Mouse (Mus musculus): ENCODE measurements around the gene Galnt16.

DNA sequence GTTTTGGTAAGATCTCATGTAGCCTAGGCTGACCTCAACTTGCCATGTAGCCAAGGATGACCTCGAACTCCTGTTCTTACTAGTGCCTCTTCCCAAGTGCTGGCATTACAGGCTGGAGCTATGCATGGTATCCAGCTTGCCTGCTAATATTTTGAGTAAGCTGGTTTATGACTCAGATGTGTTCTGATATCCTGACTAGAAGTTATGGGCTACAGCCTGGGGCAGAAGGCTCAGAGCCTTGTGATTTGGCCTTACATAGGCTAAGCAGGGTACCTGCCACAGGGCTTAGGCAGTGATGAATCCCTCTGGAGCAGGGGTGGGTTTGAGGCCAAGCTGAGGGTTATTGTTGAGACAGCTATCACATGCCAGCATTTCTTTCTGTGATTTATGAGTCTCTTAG, 90.5 kb downstream of the Galnt16 start:
- TF ChIP-seq MYOG (IDR thresholded peaks at IDR 0.05; ENCODE audit: control insufficient read depth in 1 of 3, insufficient read depth in 1 of 3, insufficient read length in 2 of 3, low read depth in 2 of 3) = no peak
- TF ChIP-seq POLR2A (IDR thresholded peaks at IDR 0.05; ENCODE audit: insufficient read length, low read depth) = no peak
- TF ChIP-seq USF1 (IDR thresholded peaks at IDR 0.05; ENCODE audit: low read depth) = no peak
- no peak for TF ChIP-seq TCF12 (IDR thresholded peaks at IDR 0.05; ENCODE audit: insufficient read depth, poor library complexity, severe bottlenecking)
- no peak for TF ChIP-seq POLR2AphosphoS2 (IDR thresholded peaks at IDR 0.05; ENCODE audit: insufficient read length, low read depth)
- TF ChIP-seq E2F4 (IDR thresholded peaks at IDR 0.05; ENCODE audit: insufficient read depth) = no peak

Data from myocyte (in vitro differentiated cells).